Mouse (Mus musculus): ENCODE measurements around the gene Numa1. TPM values are rescaled to one million over a fixed set of nuclear protein-coding genes. Genes with fewer than 3 reads are reported as not detected.
"Not testable (repeated sequence)": the region's sequence is repeated elsewhere in the genome, so short reads cannot be mapped to it uniquely, and the experiment has no call there.

Numa1 gene
- total RNA-seq, 2 experiments from 2014 or later, result 153 to 161 TPM

GRCm38 (mm10) chr7:101982735-101983134 lies 48.8 kb downstream of the Numa1 start:
- DNase-seq, result no peak

DNA sequence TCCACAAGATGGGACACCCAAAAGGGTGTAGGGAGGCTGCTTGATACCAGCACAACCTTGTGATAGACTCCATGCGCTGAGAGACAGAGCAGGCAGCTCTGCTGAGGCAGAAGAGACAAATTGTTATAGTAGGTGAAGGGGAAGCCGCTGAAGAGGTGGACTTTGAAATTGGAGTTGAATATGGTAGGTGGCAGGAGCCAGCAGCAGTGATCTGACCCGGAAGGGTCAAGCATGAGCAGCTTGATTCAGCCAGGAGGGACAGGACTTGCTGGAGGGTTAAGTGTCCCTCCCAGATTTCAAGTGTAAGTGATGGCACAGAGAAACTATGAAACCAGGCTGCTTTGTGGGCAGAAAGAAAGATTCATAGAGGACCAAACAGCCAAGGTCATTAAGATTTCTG lies 51.2 kb downstream of the Numa1 start:
- DNase-seq, result no peak

- DNase-seq, result no peak
Observed at GRCm38 (mm10) chr7:101994241-101994640, 60.3 kb downstream of the Numa1 start.

DNA sequence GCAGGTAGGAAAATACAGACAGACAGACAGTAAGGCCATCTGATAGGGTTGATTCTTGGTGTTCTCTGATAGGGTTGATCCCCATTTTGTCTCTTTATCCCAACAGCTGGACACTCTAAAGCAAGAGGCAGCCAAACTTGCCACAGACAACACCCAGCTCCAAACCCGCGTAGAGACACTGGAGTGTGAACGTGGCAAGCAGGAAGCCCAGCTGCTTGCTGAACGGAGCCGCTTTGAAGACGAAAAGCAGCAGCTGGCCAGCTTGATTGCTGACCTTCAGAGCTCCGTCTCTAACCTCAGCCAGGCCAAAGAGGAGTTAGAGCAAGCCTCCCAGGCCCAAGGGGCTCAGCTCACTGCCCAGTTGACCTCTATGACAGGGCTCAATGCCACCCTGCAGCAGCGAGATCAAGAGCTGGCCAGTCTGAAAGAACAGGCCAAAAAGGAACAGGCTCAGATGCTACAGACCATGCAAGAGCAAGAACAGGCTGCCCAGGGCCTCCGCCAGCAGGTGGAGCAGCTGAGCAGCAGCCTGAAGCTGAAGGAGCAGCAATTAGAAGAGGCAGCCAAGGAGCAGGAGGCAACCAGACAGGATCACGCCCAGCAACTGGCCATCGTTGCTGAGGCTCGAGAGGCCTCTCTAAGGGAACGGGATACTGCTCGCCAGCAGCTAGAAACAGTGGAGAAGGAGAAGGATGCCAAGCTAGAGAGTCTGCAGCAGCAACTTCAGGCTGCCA lies 64.5 kb downstream of the Numa1 start:
- peak; percentile 89 to 93 for DNase-seq

DNA sequence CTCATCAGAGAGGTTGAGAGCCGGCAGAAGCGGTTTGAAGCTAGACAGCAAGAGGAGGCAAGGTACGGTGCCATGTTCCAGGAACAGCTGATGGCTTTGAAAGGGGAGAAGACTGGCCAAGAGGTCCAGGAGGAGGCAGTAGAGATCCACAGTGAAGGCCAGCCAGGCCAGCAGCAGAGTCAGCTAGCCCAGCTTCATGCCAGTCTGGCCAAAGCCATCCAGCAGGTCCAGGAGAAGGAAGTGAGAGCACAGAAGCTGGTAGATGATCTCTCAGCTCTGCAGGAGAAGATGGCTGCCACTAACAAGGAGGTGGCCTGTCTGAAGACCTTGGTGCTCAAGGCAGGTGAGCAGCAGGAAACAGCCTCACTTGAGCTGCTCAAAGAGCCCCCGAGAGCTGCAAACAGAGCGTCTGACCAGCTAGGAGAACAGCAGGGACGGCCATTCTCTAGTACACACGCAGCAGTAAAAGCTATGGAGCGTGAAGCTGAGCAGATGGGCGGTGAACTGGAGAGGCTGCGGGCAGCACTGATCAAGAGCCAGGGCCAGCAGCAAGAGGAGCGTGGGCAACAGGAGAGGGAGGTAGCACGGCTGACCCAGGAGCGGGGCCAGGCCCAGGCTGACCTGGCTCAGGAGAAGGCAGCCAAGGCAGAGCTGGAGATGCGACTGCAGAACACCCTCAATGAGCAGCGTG lies 65.7 kb downstream of the Numa1 start:
- no peak for DNase-seq

DNA sequence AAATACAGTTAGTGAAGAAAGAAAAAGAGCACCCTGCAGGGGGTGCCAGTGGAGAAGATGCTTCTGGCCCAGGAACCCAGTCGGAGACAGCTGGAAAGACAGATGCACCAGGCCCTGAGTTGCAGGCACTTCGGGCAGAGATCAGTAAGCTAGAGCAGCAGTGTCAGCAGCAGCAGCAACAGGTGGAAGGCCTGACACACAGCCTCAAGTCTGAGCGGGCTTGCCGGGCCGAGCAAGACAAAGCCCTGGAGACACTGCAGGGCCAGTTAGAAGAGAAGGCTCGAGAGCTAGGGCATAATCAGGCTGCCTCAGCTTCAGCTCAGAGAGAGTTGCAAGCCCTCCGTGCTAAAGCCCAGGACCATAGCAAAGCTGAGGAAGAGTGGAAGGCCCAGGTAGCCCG lies 66.4 kb downstream of the Numa1 start:
- no peak for DNase-seq

DNA sequence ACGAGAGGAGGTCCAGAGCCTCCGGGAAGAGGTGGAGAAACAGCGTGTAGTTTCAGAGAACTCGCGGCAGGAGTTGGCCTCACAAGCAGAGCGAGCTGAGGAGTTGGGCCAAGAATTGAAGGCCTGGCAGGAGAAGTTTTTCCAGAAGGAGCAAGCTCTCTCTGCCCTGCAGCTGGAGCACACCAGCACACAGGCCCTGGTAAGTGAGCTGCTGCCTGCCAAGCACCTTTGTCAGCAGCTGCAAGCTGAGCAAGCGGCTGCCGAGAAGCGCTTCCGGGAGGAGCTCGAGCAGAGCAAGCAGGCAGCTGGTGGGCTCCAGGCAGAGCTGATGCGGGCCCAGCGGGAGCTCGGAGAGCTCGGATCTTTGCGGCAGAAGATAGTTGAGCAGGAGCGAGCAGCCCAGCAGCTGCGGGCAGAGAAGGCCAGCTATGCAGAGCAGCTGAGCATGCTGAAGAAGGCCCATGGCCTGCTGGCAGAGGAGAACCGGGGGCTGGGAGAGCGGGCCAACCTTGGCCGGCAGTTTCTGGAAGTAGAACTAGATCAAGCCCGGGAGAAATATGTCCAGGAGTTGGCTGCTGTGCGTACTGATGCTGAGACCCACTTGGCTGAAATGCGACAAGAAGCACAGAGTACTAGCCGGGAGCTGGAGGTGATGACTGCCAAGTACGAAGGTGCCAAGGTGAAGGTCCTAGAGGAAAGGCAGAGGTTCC lies 67.2 kb downstream of the Numa1 start:
- DNase-seq, result peak in 1 of 2 experiments; percentile 43

DNA sequence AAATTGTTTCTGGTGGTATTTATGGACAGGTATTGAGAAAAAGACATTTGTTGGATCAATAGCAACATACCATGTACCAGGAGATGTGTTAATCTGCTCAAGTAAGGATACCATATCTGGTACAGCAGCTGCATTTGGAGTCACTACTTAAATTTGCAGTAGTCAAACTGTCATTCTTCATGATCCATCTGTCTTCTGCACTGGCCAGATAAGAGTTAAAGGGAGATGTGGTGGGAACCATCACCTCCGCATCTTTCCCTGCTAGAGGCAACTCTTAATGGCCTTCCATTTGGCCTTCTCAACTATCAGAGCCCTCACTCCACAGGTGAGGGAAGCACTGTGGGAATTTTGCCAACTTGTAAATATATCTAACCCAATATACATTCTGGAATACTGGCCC lies 72.6 kb downstream of the Numa1 start:
- no peak for DNase-seq

GRCm38 (mm10) chr7:102011855-102012254 lies 77.9 kb downstream of the Numa1 start:
- DNase-seq, result no peak

GRCm38 (mm10) chr7:102013416-102013815 lies 79.5 kb downstream of the Numa1 start:
- DNase-seq, result no peak

GRCm38 (mm10) chr7:102014995-102015394 lies 81.1 kb downstream of the Numa1 start:
- DNase-seq, result peak; percentile 31 to 55

- DNase-seq, result peak in 1 of 2 experiments; percentile 49
Observed at GRCm38 (mm10) chr7:102016936-102017335, 83.0 kb downstream of the Numa1 start.

DNA sequence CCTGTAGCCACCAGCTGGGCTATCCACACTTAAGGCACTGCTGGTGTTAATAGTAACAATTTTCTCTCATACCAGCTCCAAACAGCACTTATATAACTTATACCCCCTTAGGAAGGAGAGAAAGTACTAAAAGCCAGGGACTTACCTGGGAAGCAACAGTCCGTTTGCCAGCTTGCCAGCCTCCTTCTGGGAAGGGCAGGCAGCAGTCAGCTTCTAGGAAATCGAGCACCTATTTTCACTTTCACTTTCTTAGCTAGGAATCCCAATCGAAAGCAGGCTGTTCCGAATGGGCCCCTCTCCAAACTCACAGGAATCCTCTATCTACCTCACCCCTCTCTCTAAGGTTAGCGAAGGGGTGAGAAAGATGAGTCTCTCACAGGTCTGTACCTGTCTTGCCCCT lies 83.5 kb downstream of the Numa1 start:
- DNase-seq, result peak; percentile 35 to 53

GRCm38 (mm10) chr7:102018034-102018433 lies 84.1 kb downstream of the Numa1 start:
- DNase-seq, result peak; percentile 45 to 61

DNA sequence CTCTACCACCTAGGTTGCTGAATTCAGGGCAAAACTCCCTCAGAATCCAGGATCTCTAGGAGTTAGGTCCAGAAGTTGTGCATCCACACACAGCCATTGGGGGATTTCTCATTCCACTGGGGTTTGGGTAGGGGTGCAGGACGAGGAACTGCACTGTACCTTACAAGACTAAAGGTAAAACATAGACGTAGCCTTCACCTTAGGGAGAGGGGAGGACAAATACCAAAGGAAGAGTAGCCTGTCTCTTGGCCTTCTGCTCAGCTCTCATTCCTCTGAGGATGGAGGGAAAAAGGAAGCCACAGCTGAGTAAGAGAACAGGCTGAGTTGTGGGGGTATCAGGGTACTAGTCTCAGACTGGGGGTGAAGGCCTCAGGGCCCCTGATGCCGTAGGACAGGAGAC lies 84.7 kb downstream of the Numa1 start, which contains the start of gene Il18bp:
Il18bp (minus strand) TSS at position 101 of the 400 bp plus-strand sequence.
- no peak for DNase-seq

- no peak for DNase-seq
Observed at GRCm38 (mm10) chr7:102019362-102019761, 85.5 kb downstream of the Numa1 start.

- not testable (repeated sequence) for DNase-seq
Observed at GRCm38 (mm10) chr7:102020934-102021333, 87.0 kb downstream of the Numa1 start.

DNA sequence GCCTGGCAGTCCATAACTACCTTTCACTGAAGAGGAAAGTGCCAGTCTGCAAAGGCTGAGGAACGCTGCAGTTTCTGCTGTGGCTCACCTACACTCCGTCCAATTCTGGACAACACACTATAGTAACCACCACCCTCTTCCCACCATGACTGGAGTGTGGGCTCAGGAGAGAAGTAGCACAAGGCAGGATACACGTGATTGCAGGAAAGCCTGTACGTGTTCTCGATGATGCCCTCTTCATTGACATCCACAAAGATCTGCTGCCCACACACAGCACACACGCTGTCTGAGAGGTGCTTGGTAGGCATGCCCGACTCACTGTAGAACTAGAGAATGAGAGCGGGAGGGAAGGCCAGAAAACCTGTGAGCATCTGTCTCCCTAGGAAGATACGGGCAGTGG lies 89.9 kb downstream of the Numa1 start:
- no peak for DNase-seq

GRCm38 (mm10) chr7:102025187-102026119 lies 91.5 kb downstream of the Numa1 start:
- DNase-seq, result no peak

DNA sequence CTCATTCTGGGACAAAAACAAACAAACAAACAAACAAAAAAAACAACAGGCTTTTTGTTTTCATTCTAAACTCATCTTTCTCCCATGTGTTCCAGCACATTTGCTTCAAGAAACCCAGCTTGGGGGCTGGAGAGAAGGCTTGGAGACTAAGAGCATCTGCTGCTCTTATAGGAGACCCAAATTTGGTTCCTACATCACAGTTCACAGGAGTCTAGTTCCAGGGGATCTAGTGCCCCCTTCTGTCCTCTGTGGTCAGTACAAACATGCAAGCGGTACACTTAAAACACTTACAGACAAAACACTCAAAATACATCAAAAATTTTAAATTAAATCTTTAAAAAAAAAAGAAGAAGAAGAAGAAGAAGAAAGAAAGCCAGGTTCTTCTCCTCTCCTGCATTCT lies 101.0 kb downstream of the Numa1 start:
- DNase-seq, result no peak

DNA sequence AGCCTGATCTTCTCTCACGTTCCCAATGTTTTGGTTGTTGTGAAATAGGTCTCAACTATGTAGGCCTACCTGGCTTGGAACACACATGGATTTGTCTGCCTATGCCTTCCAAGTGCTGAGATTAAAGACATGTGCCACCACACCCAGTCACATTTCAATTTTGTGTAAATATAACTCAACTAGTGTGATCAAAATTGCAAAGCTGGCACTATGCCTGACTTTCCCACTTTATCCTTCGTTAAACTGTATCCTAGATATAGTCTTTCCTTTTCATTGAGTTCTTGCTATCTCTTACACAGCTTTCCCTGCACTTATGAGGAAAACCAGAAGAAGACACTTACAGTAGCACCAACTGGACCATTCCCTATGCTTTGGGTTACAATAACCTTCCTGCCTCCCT lies 101.6 kb downstream of the Numa1 start:
- DNase-seq, result no peak

GRCm38 (mm10) chr7:102037318-102037717 lies 103.4 kb downstream of the Numa1 start:
- DNase-seq, result no peak
